Mouse (Mus musculus): ENCODE results near the gene Dbr1.

- no peak for TF ChIP-seq CTCF (IDR thresholded peaks at IDR 0.05; ENCODE audit: extremely low read depth, insufficient read depth, insufficient read length, insufficient replicate concordance)
- TF ChIP-seq POLR2A (IDR thresholded peaks at IDR 0.05; ENCODE audit: low read depth, low read length), result no peak
Observed at GRCm38 (mm10) chr9:99619688-99620087, 44.1 kb downstream of the Dbr1 start.
